ENCODE assay signal across 14 mouse cellular contexts in genomic region chr3:138303771-138304488, GRCm38 (mm10). TPM values are rescaled to one million over a fixed set of nuclear protein-coding genes. Genes with fewer than 3 reads are reported as not detected.
DNase-seq lines count a peak whose midpoint lies in the region; ATAC-seq and TF ChIP-seq lines count a peak whose summit lies in the region.
"Had no signal": no experiment of that assay in that cellular context is flagged by ENCODE, and none has a peak within 500 bp of the region (broad histone marks: within the 10 kb centered on the region; RNA-seq: fewer than 3 reads in every experiment).

No protein-coding gene starts in this region.

- no peaks in the 10 kb centered on the region for H3K9me3 ChIP-seq in kidney, postnatal 0 days (replicated peaks; ENCODE audit: low read length)
- H3K9me3 ChIP-seq in intestine, embryonic 14.5 days (ENCODE audit: control insufficient read depth, low read length), result no peaks in the 10 kb centered on the region
- no peaks in the 10 kb centered on the region for H3K9me3 ChIP-seq in forebrain, postnatal 0 days (ENCODE audit: low read length)
- H3K9me3 ChIP-seq: embryonic facial prominence, embryonic 12.5 days had no signal

- H3K27ac ChIP-seq in kidney, postnatal 0 days, result 0 out of 2 replicates have a peak overlapping the region, but pooled peaks have one; percentile 21
- H3K27ac ChIP-seq in intestine, embryonic 14.5 days (ENCODE audit: low read depth), result peak overlapping the region; percentile 5; the same call in 1 of the 2 replicates
- H3K27ac ChIP-seq in forebrain, postnatal 0 days (ENCODE audit: low read depth, low read length), result no peak overlapping the region
- H3K27ac ChIP-seq: embryonic facial prominence, embryonic 12.5 days had no signal

- no peak overlapping the region for H3K4me2 ChIP-seq in kidney, postnatal 0 days (ENCODE audit: low read length)
- no peak overlapping the region for H3K4me2 ChIP-seq in intestine, embryonic 14.5 days (ENCODE audit: low read length)
- H3K4me2 ChIP-seq in forebrain, postnatal 0 days (ENCODE audit: low read depth), result no peak overlapping the region
- H3K4me2 ChIP-seq: embryonic facial prominence, embryonic 12.5 days had no signal

- TF ChIP-seq POLR2A in brain, embryonic 14.5 days (IDR thresholded peaks at IDR 0.05; ENCODE audit: borderline replicate concordance, extremely low read depth, insufficient read depth, insufficient read length, poor library complexity, severe bottlenecking), result no peak

- no peak overlapping the region for H3K4me3 ChIP-seq in kidney, postnatal 0 days (replicated peaks; ENCODE audit: low read depth, low read length)
- no peak overlapping the region for H3K4me3 ChIP-seq in intestine, embryonic 14.5 days (ENCODE audit: low read depth, low read length)
- H3K4me3 ChIP-seq in forebrain, postnatal 0 days (ENCODE audit: low read depth, low read length), result no peak overlapping the region
- H3K4me3 ChIP-seq: embryonic facial prominence, embryonic 12.5 days had no signal

- no peak for ATAC-seq in kidney, postnatal 0 days (replicated peaks; ENCODE audit: low FRiP score, low read depth)
- peak; percentile 37; the same call in 1 of the 2 replicates for ATAC-seq in intestine, embryonic 14.5 days (replicated peaks; ENCODE audit: low FRiP score, low TSS enrichment, low read depth)
- no peak for ATAC-seq in forebrain, postnatal 0 days
- ATAC-seq: activated CD4-positive, CD25-positive, alpha-beta regulatory T cell, adult 4 months had no signal

- H3K9ac ChIP-seq in kidney, postnatal 0 days (ENCODE audit: low read depth, low read length), result no peak overlapping the region
- H3K9ac ChIP-seq in intestine, embryonic 14.5 days (ENCODE audit: low read length), result no peak overlapping the region
- H3K9ac ChIP-seq in forebrain, postnatal 0 days, result no peak overlapping the region
- H3K9ac ChIP-seq: embryonic facial prominence, embryonic 12.5 days had no signal

- WGBS in kidney, postnatal 0 days, result 49% methylated on average over 6 of the region's 6 CpGs
- 42% methylated on average over 6 of the region's 6 CpGs for WGBS in intestine, embryonic 14.5 days
- WGBS in forebrain, postnatal 0 days, result 91% methylated on average over 6 of the region's 6 CpGs

- H3K27me3 ChIP-seq in kidney, postnatal 0 days (ENCODE audit: insufficient read depth, low read length), result no peaks in the 10 kb centered on the region
- no peaks in the 10 kb centered on the region for H3K27me3 ChIP-seq in intestine, embryonic 14.5 days (replicated peaks; ENCODE audit: control insufficient read depth, insufficient read depth, low read length)
- no peaks in the 10 kb centered on the region for H3K27me3 ChIP-seq in forebrain, postnatal 0 days (ENCODE audit: insufficient read depth, low read length)
- H3K27me3 ChIP-seq: embryonic facial prominence, embryonic 12.5 days had no signal

- DNase-seq in kidney, postnatal 0 days (ENCODE audit: low spot score), result peak; percentile 30
- DNase-seq in kidney, postnatal 14 days, result no peak
- peak; percentile 34 for DNase-seq in brain, embryonic 14.5 days (ENCODE audit: low read depth)
- peak; percentile 28 for DNase-seq in embryo, embryonic 11 days
- no peak for DNase-seq in intestine, embryonic 14.5 days (ENCODE audit: low spot score)
- DNase-seq in right cerebral cortex, adult 18-20 months, result no peak
- no peak for DNase-seq in spleen, postnatal 4 days (ENCODE audit: low spot score in 2 of 2)
- DNase-seq in forebrain, postnatal 0 days, result no peak
- DNase-seq: thymus, postnatal 4 days had no signal

- peaks cover 15% of the 10 kb centered on the region for H3K4me1 ChIP-seq in kidney, postnatal 0 days (replicated peaks; ENCODE audit: insufficient read depth, low read length)
- 0 out of 2 replicates have a peak, but pooled peaks cover 6% of the 10 kb centered on the region for H3K4me1 ChIP-seq in intestine, embryonic 14.5 days (replicated peaks; ENCODE audit: control insufficient read depth, insufficient read depth, low read length)
- H3K4me1 ChIP-seq in forebrain, postnatal 0 days (ENCODE audit: insufficient read depth), result no peaks in the 10 kb centered on the region

- no peak for TF ChIP-seq CTCF in kidney, postnatal 0 days (IDR thresholded peaks at IDR 0.05; ENCODE audit: low read depth)
- no peak for TF ChIP-seq CTCF in brain, embryonic 14.5 days (IDR thresholded peaks at IDR 0.05; ENCODE audit: borderline replicate concordance, extremely low read depth, insufficient read depth, insufficient read length)
- TF ChIP-seq CTCF in forebrain, postnatal 0 days (IDR thresholded peaks at IDR 0.05; ENCODE audit: low read depth), result no peak

- no peaks in the 10 kb centered on the region for H3K36me3 ChIP-seq in kidney, postnatal 0 days (ENCODE audit: insufficient read depth, low read length)
- no peaks in the 10 kb centered on the region for H3K36me3 ChIP-seq in intestine, embryonic 14.5 days (ENCODE audit: control insufficient read depth, insufficient read depth, low read length)
- H3K36me3 ChIP-seq in forebrain, postnatal 0 days (ENCODE audit: insufficient read depth), result no peaks in the 10 kb centered on the region
- H3K36me3 ChIP-seq: embryonic facial prominence, embryonic 12.5 days had no signal

RNA-seq across cellular contexts. Expression of gene Adh6a, which starts 9.2 kb away (rescaled TPM):
- polyA plus RNA-seq in kidney, postnatal 0 days (2015; fragmentation: Nextera tagmentation; extraction: Ambion mirVana), result 0.83 and 0.91 TPM in 2 replicates
- polyA plus RNA-seq in brain, embryonic 14.5 days (2012; rRNA removed), result 0.03 TPM in 1 of 2 replicates, not detected in the other
- polyA plus RNA-seq in intestine, embryonic 14.5 days (2014; fragmentation: Nextera tagmentation; extraction: Ambion mirVana), result 0.31 TPM in 2 replicates
- not detected in 2 replicates for total RNA-seq in forebrain, postnatal 0 days (2014; rRNA removed)
- not detected in 2 replicates for polyA plus RNA-seq in forebrain, postnatal 0 days (2015; fragmentation: Nextera tagmentation; extraction: Ambion mirVana)
- total RNA-seq: heart, postnatal 36 days; left cerebral cortex, postnatal 10 days had no signal
- polyA plus RNA-seq: activated CD4-positive, CD25-positive, alpha-beta regulatory T cell, adult 4 months; embryonic facial prominence, embryonic 12.5 days had no signal

RNA-seq across cellular contexts. Expression of gene Adh6b, which starts 37.6 kb away (rescaled TPM):
- polyA plus RNA-seq in kidney, postnatal 0 days (2015; fragmentation: Nextera tagmentation; extraction: Ambion mirVana), result 0.54 and 0.75 TPM in 2 replicates
- polyA plus RNA-seq in brain, embryonic 14.5 days (2012; rRNA removed), result 0.15 and 0.27 TPM in 2 replicates
- 0.11 TPM in 1 of 2 replicates, not detected in the other for polyA plus RNA-seq in intestine, embryonic 14.5 days (2014; fragmentation: Nextera tagmentation; extraction: Ambion mirVana)
- 0.19 and 1.0 TPM in 2 replicates for total RNA-seq in forebrain, postnatal 0 days (2014; rRNA removed)
- 0.14 TPM in 1 of 2 replicates, not detected in the other for polyA plus RNA-seq in forebrain, postnatal 0 days (2015; fragmentation: Nextera tagmentation; extraction: Ambion mirVana)
- total RNA-seq: left cerebral cortex, postnatal 10 days had no signal
- polyA plus RNA-seq: activated CD4-positive, CD25-positive, alpha-beta regulatory T cell, adult 4 months; large intestine, adult 2 months had no signal

RNA-seq across cellular contexts. Expression of gene Adh1, which starts 43.1 kb away (rescaled TPM):
- 147 and 160 TPM in 2 replicates for polyA plus RNA-seq in kidney, postnatal 0 days (2015; fragmentation: Nextera tagmentation; extraction: Ambion mirVana)
- 0.55 and 1.5 TPM in 2 replicates for polyA plus RNA-seq in brain, embryonic 14.5 days (2012; rRNA removed)
- 14.9 and 22.9 TPM in 2 replicates for polyA plus RNA-seq in intestine, embryonic 14.5 days (2014; fragmentation: Nextera tagmentation; extraction: Ambion mirVana)
- 1.8 and 2.2 TPM in 2 replicates for total RNA-seq in forebrain, postnatal 0 days (2014; rRNA removed)
- 3.0 and 3.8 TPM in 2 replicates for polyA plus RNA-seq in forebrain, postnatal 0 days (2015; fragmentation: Nextera tagmentation; extraction: Ambion mirVana)

Comparison
In these comparisons a context has a peak if more than half of its experiments do, and no peak if none do; other contexts are left out.
1. DNase-seq: peak in kidney, postnatal 0 days (single experiment), brain, embryonic 14.5 days (single experiment) and embryo, embryonic 11 days (single experiment); none in kidney, postnatal 14 days (single experiment), intestine, embryonic 14.5 days (single experiment), right cerebral cortex, adult 18-20 months (single experiment), spleen, postnatal 4 days (0 of 2) and forebrain, postnatal 0 days (single experiment).